Mouse (Mus musculus): ENCODE measurements around the gene Cuedc1. TPM values are rescaled to one million over a fixed set of nuclear protein-coding genes. Genes with fewer than 3 reads are reported as not detected.
A peak's percentile ranks its signal among the peaks of the same experiment; 100 is the strongest.

The Cuedc1 gene
- total RNA-seq, 2 experiments from 2014 or later = 27.9 to 31.8 TPM

GRCm38 (mm10) chr11:88166471-88166870, 68.6 kb downstream of the Cuedc1 start:
- no peak for DNase-seq (ENCODE audit: low spot score in 2 of 2)

GRCm38 (mm10) chr11:88168611-88169010, 70.8 kb downstream of the Cuedc1 start:
- DNase-seq (ENCODE audit: low spot score in 2 of 2) = no peak

- no peak for DNase-seq (ENCODE audit: low spot score in 2 of 2)
Measured at GRCm38 (mm10) chr11:88169531-88170040, 71.7 kb downstream of the Cuedc1 start.

- DNase-seq (ENCODE audit: low spot score in 2 of 2) = no peak
Measured at GRCm38 (mm10) chr11:88170606-88171005, 72.7 kb downstream of the Cuedc1 start.

DNA sequence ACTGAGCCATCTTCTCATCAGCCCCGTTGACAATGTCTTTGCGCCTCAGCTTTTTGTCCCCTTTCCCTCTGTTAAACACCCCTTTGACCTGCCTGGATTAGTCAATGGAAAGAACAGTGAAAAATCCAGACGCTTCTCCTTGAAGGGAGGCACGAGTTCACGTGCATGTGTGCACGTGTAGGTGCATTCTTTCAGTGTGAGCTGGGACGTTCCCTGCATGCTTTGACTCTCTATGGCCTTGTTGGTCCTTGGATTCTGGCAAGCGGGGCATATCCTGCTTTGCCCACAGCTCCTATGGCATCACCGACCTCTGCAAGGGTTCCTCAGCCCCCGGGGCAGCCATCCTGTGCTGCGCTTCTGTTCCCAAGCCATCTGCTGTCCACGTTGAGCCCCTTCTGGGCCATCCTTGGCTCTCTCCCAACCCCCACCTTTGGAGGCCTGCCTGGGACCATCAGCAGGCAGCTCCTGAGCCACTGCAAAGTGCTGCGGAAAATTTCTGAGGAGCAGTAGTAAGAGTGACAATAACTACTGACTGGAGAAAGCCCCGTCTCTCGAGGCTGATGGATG, 74.1 kb downstream of the Cuedc1 start:
- no peak for DNase-seq (ENCODE audit: low spot score in 2 of 2)

- no peak for DNase-seq (ENCODE audit: low spot score in 2 of 2)
Measured at GRCm38 (mm10) chr11:88172601-88173325, 74.9 kb downstream of the Cuedc1 start.

GRCm38 (mm10) chr11:88173386-88174025, 75.6 kb downstream of the Cuedc1 start:
- no peak for DNase-seq (ENCODE audit: low spot score in 2 of 2)

DNA sequence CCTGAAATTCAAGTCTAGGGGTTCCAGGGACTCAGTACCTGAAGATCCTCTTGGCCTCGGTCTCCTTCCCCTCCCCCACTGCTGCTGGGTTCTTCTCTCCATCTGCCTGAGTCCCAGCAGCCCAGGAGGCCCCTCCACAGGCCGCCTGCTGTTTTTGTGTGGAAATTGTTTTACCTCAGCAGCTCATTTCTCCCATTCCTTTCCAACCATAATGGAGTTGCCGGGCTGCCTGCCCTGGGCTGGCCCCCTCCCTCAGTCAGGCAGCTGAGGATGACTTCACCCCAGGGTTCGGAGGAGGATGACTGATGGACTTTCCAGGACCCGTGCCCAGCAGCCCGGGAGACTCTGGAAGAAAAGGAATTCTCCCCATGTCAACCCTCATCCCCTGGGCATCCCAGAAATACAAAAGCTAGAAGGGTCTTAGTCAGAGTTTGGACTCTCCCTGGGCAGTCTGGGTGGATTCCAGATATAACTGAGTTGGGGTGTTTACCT, 82.7 kb downstream of the Cuedc1 start:
- no peak for DNase-seq (ENCODE audit: low spot score in 2 of 2)

GRCm38 (mm10) chr11:88180959-88181619, 83.2 kb downstream of the Cuedc1 start:
- DNase-seq (ENCODE audit: low spot score in 2 of 2) = peak; percentile 43 to 57

DNA sequence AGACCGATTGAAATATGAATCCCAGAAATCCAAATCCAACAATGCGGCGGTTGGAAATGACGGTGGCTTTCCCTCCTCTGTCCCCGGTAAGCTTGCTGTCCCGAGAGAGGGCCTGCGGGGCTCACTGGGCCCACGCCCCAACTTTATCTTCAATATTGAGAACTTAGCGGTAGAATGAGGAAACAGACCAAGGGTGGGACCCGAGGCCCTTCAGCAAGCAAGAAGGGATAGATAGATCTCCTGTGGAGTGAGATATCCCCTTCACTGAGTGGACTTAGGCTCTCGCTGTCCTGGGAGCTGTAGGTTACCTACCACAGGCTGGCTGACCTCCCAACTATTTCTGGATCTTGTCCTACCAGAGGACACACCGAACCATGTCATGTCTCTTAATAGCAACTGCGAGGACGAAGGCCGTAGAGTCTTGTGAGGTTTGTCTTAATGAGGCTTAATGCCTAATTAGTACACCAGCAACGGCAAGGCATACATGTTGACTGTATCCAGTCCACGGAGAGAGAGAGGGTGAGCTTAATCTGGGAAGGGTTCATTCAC, 86.8 kb downstream of the Cuedc1 start:
- no peak for DNase-seq (ENCODE audit: low spot score in 2 of 2)

GRCm38 (mm10) chr11:88186078-88186946, 88.5 kb downstream of the Cuedc1 start:
- DNase-seq (ENCODE audit: low spot score in 2 of 2) = no peak

- DNase-seq (ENCODE audit: low spot score in 2 of 2) = no peak
Measured at GRCm38 (mm10) chr11:88186947-88187243, 89.0 kb downstream of the Cuedc1 start.

GRCm38 (mm10) chr11:88187417-88188133, 89.7 kb downstream of the Cuedc1 start:
- DNase-seq (ENCODE audit: low spot score in 2 of 2) = peak; percentile 64 to 87

GRCm38 (mm10) chr11:88188216-88188615, 90.4 kb downstream of the Cuedc1 start:
- no peak for DNase-seq (ENCODE audit: low spot score in 2 of 2)

- DNase-seq (ENCODE audit: low spot score in 2 of 2) = no peak
Measured at GRCm38 (mm10) chr11:88188635-88189034, 90.8 kb downstream of the Cuedc1 start.

DNA sequence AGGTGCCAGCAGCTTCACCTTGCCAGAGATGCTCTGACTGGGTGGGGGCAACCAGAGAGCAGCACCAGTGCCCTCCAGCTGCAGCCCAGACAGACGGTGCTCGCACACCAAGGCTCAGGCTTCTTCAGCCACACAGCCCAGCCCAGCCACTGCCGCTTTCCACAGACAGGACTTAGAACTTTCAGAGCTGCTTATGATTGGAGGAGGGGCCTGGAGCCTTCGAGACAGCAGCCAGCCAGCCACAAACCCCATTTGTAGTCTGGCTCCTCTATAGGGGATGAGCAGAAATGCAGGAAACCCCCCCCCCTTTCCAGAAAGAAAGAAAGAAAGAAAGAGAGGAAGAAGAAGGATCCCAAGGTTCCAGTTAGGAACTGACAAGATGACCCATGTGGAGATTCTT, 94.7 kb downstream of the Cuedc1 start:
- no peak for DNase-seq (ENCODE audit: low spot score in 2 of 2)

DNA sequence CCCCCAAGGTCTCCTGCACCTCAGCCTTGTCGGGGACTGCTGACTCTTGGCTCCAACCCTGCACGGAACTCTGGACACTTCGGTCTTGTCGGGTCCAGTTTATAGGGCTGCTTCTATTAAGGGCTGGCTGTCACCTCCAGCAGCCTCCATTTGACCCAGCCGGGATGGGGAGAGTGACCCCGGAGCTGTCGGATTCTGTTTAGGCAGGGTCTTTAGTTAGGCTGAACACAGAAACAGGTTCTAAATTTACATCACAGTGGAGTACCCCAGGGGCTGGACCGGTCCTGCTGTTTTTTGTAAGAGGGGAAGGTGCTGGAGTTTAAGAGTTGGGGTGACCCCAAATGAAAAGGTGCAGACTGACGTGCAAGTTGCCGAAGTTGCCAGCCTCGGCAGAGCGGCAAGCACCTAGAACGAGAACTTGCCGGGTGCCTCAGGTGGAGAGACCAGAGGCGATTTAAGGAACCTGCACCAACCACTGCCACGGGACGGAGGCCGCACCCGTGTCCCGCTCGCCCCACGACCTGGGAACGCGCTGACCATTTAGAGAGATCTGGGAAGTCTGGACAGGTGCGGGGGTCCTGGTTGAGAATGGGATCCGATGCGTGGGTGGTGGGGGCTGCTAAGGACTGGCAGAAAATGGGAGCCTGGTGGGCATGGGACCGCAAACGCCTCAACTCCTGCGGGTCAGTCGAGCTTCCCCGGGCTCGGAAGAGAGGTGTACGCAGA, 95.4 kb downstream of the Cuedc1 start:
- DNase-seq (ENCODE audit: low spot score in 2 of 2) = no peak

DNA sequence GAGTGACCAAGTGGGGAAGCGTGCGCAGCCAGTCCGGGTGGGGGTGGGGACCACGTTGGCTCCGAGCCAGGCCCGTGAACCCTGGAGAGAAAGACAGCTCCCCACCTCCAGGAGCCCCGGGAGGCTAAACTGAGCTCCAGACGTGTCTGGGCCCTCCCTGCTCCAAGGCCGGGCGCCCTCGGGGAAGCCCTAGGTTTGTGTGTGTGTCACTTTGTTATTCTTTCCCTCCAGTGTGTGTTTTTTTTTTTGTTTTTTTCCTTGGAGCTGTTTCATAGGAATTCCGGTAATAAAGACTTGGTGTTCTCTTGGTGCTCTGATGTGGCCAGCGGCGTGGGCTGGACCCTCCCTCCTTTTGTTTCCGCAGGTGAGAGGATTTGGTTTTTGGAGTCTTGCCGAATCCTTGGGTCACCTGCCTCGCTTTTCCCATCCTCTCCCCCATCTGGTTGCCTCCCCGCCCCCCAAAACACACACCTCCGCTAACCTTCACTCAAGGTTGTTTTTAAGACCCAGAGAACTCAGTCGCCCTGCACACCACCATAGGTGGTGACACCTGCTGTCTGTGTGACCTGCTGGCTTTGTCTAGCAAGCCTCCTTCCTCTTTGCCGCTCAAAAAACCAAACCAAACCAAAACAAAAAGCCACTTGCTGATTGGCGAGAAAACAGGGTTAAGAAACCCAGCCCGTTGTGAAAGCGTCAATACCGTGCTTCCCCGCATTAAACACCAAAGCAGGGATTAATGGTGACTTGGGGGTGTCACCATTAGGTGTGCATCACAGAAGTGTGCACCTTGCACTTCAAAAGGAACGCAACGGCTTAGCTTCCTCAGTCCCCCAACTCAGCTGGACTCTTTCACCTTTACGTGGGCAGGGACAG, 96.2 kb downstream of the Cuedc1 start:
- DNase-seq (ENCODE audit: low spot score in 2 of 2) = no peak
